Mouse (Mus musculus) hindbrain, postnatal 0 days (tissue): ENCODE measurements at regions not wholly inside any gene's neighbourhood (a gene's known extent, or its start where the extent isn't known, plus 50 kb on each side); places are given as distances from the start of the nearest gene placed in this dataset.
"Not testable (repeated sequence)": the region's sequence is repeated elsewhere in the genome, so short reads cannot be mapped to it uniquely, and the experiment has no call there.

Source experiments
- ATAC-seq: fragments of 200-750 bp; cut with Nextera tagmentation; 2 replicates; pipeline ENCODE4 v1.8.0; 2017; ENCODE audit warnings: mild to moderate bottlenecking, moderate TSS enrichment, moderate library complexity
- DNase-seq: peaks from one replicate; pipeline ENCODE4 v3.0.0-alpha.2; 2015; ENCODE audit warnings: low spot score
- H3K27ac ChIP-seq: fragments of 300-500 bp; sonication (generic); 2 replicates; pipeline ENCODE4 v1.5.1; 2014; ENCODE audit warnings: mild to moderate bottlenecking
- H3K27me3 ChIP-seq: fragments of 300-500 bp; sonication (generic); 2 replicates; pipeline ENCODE4 v1.6.1; 2014; ENCODE audit warnings: low read length, mixed read lengths; ENCODE audit not compliant: insufficient read depth
- H3K36me3 ChIP-seq: fragments of 300-500 bp; sonication (generic); 2 replicates; pipeline ENCODE4 v1.6.1; 2014; ENCODE audit warnings: low read length, mixed read lengths; ENCODE audit not compliant: insufficient read depth
- H3K4me1 ChIP-seq: fragments of 300-500 bp; sonication (generic); 2 replicates; pipeline ENCODE4 v1.6.1; 2014; ENCODE audit warnings: antibody characterized with exemption, low read length, mixed read lengths; ENCODE audit not compliant: insufficient read depth
- H3K4me2 ChIP-seq: fragments of 300-500 bp; sonication (generic); 2 replicates; pipeline ENCODE4 v1.6.1; 2014; ENCODE audit warnings: low read depth, mild to moderate bottlenecking, low read length, moderate library complexity, mixed read lengths
- H3K4me3 ChIP-seq: fragments of 300-500 bp; sonication (generic); 2 replicates; pipeline ENCODE4 v1.5.1; 2014; ENCODE audit warnings: low read length
- H3K9ac ChIP-seq: fragments of 300-500 bp; sonication (generic); replicated peaks from 2 replicates; pipeline ENCODE4 v1.6.1; 2014; ENCODE audit warnings: mild to moderate bottlenecking, low read length, moderate library complexity, mixed read lengths
- H3K9me3 ChIP-seq: fragments of 300-500 bp; sonication (generic); 2 replicates; pipeline ENCODE4 v1.6.1; 2016; ENCODE audit warnings: low read length, mixed read lengths
- CTCF ChIP-seq: IDR thresholded peaks from 2 replicates; pipeline ENCODE4 v1.5.1; 2016; ENCODE audit warnings: antibody characterized with exemption, control low read depth, low read depth
- WGBS: fragments of 180-500 bp; shearing (Covaris S2); extraction: QIAGEN DNeasy Blood & Tissue Kit; methylation state at CpG from one replicate; pipeline ENCODE4 v1.1.7; 2014; 5-methylcytosine and 5-hydroxymethylcytosine counted together

DNA sequence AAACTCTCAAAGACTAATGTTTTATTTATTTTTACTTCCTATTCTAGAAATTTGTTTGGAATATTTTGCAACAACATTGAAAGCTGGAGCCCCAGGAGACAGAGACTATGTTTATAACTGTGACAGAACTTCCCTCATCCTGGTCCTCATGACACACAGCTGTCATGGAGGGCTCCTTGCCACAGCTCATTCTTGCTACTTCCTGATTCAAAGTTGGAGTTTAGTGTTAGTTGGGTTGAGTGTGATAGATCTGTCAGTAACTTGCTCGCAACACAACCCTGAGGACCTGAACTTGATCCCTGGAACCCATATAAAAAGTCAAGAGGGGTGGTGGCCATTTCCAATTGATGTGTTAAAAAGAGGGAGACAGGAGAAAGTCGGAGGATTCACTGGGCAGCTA, 328.3 kb upstream of the Nox3 start:
- no peak overlapping the region for H3K4me3 ChIP-seq
- no peak overlapping the region for H3K9ac ChIP-seq
- no peaks in the 10 kb centered on the region for H3K27me3 ChIP-seq
- DNase-seq (no peak), ATAC-seq (no peak)
- H3K4me2 ChIP-seq, result no peak overlapping the region
- TF ChIP-seq CTCF, result no peak
- no peak overlapping the region for H3K27ac ChIP-seq
- H3K9me3 ChIP-seq, result no peaks in the 10 kb centered on the region
- no peaks in the 10 kb centered on the region for H3K36me3 ChIP-seq
- no peaks in the 10 kb centered on the region for H3K4me1 ChIP-seq
- 84% methylated on average over 2 of the region's 2 CpGs for WGBS

DNA sequence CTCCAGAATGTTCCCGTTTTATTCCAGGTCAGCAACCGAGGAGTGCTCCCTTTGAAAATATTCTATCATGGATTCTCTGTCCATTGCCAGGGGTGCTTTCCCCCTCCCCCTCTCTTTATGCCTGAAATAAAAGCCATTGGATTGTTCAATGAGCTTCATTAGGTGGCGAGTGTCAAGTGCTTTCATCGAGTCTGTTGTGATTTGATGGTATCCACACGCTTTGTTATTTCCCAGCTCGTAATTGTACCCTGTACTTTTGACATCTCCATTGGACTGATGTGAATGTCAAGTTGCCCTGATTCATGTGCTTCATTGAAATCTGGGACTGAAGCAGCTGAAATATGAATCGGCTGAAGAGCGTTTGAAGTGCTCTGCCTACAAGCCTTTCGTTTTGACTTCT, 333.1 kb upstream of the Nox3 start:
- Histone ChIP-seq H3K4me2 (no peak overlapping the region), H3K4me1 (no peaks in the 10 kb centered on the region), H3K9me3 (no peaks in the 10 kb centered on the region), H3K4me3 (no peak overlapping the region), H3K27me3 (no peaks in the 10 kb centered on the region), H3K9ac (no peak overlapping the region), H3K27ac (no peak overlapping the region), H3K36me3 (no peaks in the 10 kb centered on the region)
- no peak for TF ChIP-seq CTCF
- 53% methylated on average over 9 of the region's 9 CpGs for WGBS
- DNase-seq, result no peak
- ATAC-seq, result no peak

DNA sequence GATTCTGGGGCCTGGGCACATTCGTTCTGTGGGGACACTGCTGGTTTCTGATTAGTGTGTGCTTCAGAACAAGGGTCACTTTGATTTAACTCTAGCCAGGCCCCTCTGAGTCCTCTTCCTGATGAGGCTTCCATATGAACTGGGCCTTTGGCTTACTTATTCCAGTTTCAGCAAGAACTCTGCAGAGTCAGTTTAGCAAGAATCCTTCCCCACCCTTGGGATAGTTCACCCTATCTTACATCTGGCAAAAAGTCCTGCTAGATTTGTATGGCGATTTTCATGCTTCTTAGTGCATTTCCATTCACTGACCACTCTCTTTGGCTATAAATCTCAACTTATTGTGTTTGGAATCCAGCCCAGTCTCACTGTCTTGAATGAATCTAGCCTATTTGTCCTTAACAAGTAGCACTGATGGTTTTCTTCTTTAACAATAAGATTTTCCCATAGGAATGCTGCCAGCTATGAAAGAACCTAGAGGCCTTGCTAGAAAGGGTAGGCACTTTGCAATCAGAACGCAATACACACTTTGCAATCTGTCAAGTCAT, 338.8 kb upstream of the Nox3 start:
- Histone ChIP-seq H3K4me3 (no peak overlapping the region), H3K9ac (no peak overlapping the region), H3K4me1 (no peaks in the 10 kb centered on the region), H3K27me3 (no peaks in the 10 kb centered on the region), H3K4me2 (no peak overlapping the region), H3K9me3 (no peaks in the 10 kb centered on the region), H3K36me3 (no peaks in the 10 kb centered on the region), H3K27ac (no peak overlapping the region)
- no peak for TF ChIP-seq CTCF
- 46% methylated on average over 3 of the region's 3 CpGs for WGBS
- DNase-seq, result peak; percentile 13
- no peak for ATAC-seq

DNA sequence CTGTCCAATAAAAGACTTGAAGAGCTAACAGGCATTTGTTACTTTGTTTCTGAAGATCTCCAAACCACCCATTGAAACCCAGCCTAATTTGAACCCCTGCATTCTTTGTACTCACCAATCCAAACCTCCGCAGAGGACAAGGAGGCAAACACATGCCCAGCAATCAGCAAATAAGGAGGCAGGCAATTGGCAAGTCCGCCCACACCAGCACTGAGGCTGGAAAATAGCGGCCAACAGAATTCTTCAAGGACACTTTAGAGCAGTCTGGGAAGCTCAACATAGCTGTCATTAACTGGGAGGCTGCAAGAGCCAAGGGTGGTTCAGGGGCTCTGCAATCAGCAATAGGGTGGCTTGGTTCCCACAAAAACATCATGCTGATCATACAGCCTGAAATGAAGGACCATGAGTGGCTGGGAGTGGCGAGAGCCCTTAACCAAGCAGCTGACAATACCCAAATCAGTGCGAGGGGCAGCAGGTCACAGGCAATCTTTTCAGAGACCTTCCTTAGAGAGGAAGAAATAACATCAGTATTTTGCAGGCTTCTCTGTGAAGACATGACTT, 344.1 kb upstream of the Nox3 start:
- WGBS, result 17% methylated on average over 5 of the region's 5 CpGs
- no peak overlapping the region for H3K9ac ChIP-seq
- DNase-seq (peak; percentile 33), ATAC-seq (peak; percentile 63; the same call in 1 of the 2 replicates)
- H3K27ac ChIP-seq, result no peak overlapping the region
- no peaks in the 10 kb centered on the region for H3K27me3 ChIP-seq
- H3K36me3 ChIP-seq, result no peaks in the 10 kb centered on the region
- no peak overlapping the region for H3K4me2 ChIP-seq
- no peaks in the 10 kb centered on the region for H3K9me3 ChIP-seq
- TF ChIP-seq CTCF, result no peak
- H3K4me1 ChIP-seq, result no peaks in the 10 kb centered on the region
- H3K4me3 ChIP-seq, result no peak overlapping the region

DNA sequence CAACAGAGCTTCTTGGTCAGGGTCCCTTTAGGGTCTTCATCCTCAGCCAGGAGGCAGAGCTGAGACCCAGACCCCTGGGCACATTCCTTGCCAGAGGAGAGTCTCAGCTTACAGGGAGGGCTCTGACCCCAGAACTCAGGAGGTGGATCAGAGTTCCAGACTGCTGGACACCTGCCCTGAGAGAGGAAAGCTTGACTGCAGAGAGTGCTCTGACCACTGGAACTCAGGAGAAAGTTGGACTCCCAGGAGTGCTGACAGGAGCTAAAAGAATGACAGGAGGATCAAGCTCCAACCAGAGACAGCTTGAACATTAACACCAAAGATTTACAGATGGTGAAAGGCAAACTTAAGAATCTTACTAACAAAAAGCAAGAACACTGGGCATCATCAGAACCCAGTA, 364.1 kb upstream of the Nox3 start:
- not testable (repeated sequence) for H3K36me3 ChIP-seq, H3K4me1 ChIP-seq, ATAC-seq, DNase-seq, H3K4me3 ChIP-seq, H3K27ac ChIP-seq, H3K27me3 ChIP-seq, H3K9ac ChIP-seq, H3K4me2 ChIP-seq, H3K9me3 ChIP-seq

DNA sequence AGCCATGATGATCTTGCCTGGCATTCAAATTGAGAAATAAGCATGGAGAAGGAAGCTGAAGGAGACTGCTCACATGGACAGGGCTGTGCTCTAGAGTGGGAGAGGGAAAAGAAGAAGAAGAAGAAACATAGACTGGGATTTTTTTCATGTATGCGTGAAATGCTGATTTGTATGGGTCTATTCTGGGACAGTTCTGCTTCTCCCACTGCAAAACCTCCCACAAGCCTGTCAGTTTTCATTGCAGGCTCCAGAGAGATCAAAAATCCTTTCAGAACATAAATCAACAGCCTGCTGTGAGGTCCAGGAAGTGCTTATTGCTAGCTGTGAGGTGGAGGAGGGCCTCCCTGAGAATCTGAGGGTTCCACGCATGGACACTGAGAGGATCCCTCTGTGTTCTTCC, 377.3 kb upstream of the Nox3 start:
- Histone ChIP-seq H3K36me3 (no peaks in the 10 kb centered on the region), H3K9ac (no peak overlapping the region), H3K4me1 (no peaks in the 10 kb centered on the region), H3K4me3 (no peak overlapping the region), H3K27ac (no peak overlapping the region), H3K27me3 (no peaks in the 10 kb centered on the region), H3K9me3 (no peaks in the 10 kb centered on the region), H3K4me2 (no peak overlapping the region)
- no peak for TF ChIP-seq CTCF
- no peak for DNase-seq
- no peak for ATAC-seq
- 49% methylated on average over 2 of the region's 2 CpGs for WGBS

DNA sequence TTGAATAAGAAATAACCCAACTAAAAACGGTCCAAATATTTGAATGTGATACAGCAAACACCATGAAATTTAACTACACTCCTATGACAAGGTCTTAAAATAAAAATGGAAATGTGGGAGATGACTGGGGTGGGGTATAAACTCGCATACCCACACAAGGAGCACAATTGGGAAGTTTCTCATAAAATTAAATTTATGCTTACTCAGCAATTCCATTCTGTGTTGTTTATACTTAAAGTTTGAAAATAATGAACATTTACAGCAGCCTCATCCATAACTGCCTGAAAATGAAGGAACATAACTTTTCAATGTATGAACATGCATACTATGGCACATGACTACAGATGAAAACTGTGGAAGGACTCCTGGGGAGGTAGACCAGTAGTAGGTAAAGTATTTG, 384.5 kb upstream of the Nox3 start:
- Histone ChIP-seq H3K27me3 (no peaks in the 10 kb centered on the region), H3K9ac (no peak overlapping the region)

More for the DNA sequence above, 384.5 kb upstream of the Nox3 start:
- no peak overlapping the region for H3K27ac ChIP-seq
- no peak for TF ChIP-seq CTCF
- no peak for ATAC-seq
- no peak overlapping the region for H3K4me3 ChIP-seq
- H3K36me3 ChIP-seq, result no peaks in the 10 kb centered on the region
- no peak for DNase-seq
- no peaks in the 10 kb centered on the region for H3K4me1 ChIP-seq
- no peak overlapping the region for H3K4me2 ChIP-seq
- 78% methylated on average over 2 of the region's 2 CpGs for WGBS
- H3K9me3 ChIP-seq, result no peaks in the 10 kb centered on the region
